In the genomic region with DNA sequence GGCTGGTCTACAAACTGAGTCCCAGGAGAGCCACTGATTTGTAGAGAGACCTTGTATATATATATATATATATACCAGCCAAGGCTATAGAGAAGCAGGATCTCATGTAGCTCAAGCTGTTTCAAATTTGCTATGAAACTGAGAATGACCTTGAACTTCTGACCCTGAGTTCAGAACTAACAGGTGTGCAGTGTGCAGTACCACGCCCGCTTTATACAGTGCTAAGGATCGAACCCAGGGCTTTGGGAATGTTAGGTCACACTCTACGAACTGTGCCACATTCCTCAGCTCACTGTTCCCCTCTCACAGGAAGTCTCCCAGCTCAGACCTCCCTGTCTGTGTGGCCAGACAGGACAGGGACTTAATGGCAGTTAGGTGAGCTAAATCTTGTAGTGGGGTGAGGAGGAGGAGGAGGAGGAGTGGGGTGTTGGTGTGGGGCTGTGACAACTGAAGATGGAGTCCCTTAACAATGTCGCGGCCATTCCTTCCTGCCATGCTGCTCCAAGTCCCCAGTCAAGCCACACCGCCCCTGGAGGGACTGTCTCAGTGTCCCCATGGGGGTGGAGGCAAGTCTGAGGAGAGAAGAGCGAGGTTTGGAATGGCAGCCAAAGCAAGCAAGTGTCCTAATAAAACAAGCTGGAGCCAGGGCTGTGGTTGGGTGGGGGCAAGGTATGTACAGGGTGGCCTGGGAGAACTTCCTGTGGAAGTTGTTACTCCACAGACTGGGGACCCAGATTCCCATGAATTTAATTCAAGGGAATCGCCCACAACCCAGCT, we compare ENCODE assay signal across 30 mouse cellular contexts. TPM values are rescaled to one million over a fixed set of nuclear protein-coding genes. Genes with fewer than 3 reads are reported as not detected.
DNase-seq lines count a peak whose midpoint lies in the region; ATAC-seq lines count a peak whose summit lies in the region.
"Had no signal": no experiment of that assay in that cellular context is flagged by ENCODE, and none has a peak within 500 bp of the region (broad histone marks: within the 10 kb centered on the region; RNA-seq: fewer than 3 reads in every experiment).

No protein-coding gene starts in this region.

- DNase-seq in 3134 (ENCODE audit: extremely low read depth, insufficient read length, low spot score) = peak; percentile 36
- peak; percentile 26 for DNase-seq in liver
- DNase-seq in left cerebral cortex, postnatal 25 days (ENCODE audit: low spot score in 2 of 2) = no peak
- DNase-seq in retina, embryonic 14.5 days (ENCODE audit: low spot score) = no peak
- DNase-seq: adrenal gland, adult 2 months; adrenal gland, postnatal 36 days; cerebellum, adult 8-10 months; cerebellum, postnatal 25 days; forebrain, postnatal 0 days; heart, postnatal 10 days; kidney, adult 11 months; kidney, postnatal 4 days; left cerebral cortex, postnatal 4 days; lung, embryonic 14.5 days; thymus, adult 2 months; thymus, postnatal 36 days had no signal

- H3K27me3 ChIP-seq in erythroblast, embryonic 14.5 days (ENCODE audit: control insufficient read depth) = peaks cover 9% of the 10 kb centered on the region
- H3K27me3 ChIP-seq in liver, embryonic 15.5 days = peaks cover 22% of the 10 kb centered on the region; the same call in 1 of the 2 replicates
- H3K27me3 ChIP-seq: hindbrain, embryonic 15.5 days; neural tube, embryonic 12.5 days had no signal

- no peak for ATAC-seq in erythroblast, adult 5-6 weeks (replicated peaks; ENCODE audit: low FRiP score, poor library complexity, severe bottlenecking)
- ATAC-seq in liver, embryonic 15.5 days (ENCODE audit: insufficient read depth) = no peak
- ATAC-seq in cerebellum, adult (ENCODE audit: insufficient number of reproducible peaks, low FRiP score, low TSS enrichment) = no peak
- ATAC-seq: activated CD4-positive, CD25-positive, alpha-beta regulatory T cell, adult 4 months; forebrain, postnatal 0 days; inflammation-experienced regulatory T-cells, adult 6 months had no signal

- no peaks in the 10 kb centered on the region for H3K9me3 ChIP-seq in erythroblast, embryonic 14.5 days (ENCODE audit: control insufficient read depth, low read length)
- H3K9me3 ChIP-seq in liver, embryonic 15.5 days (replicated peaks) = no peaks in the 10 kb centered on the region
- H3K9me3 ChIP-seq: heart, embryonic 12.5 days; hindbrain, embryonic 10.5 days; hindbrain, embryonic 15.5 days; neural tube, embryonic 12.5 days had no signal

- peak overlapping the region; percentile 85 for H3K27ac ChIP-seq in liver, embryonic 15.5 days (replicated peaks)
- H3K27ac ChIP-seq: hindbrain, embryonic 10.5 days; hindbrain, embryonic 15.5 days; kidney, postnatal 0 days; neural tube, embryonic 12.5 days had no signal

- peaks cover 74% of the 10 kb centered on the region for H3K4me1 ChIP-seq in erythroblast, embryonic 14.5 days (ENCODE audit: control insufficient read depth)
- peaks cover 68% of the 10 kb centered on the region for H3K4me1 ChIP-seq in liver, embryonic 15.5 days (replicated peaks)
- H3K4me1 ChIP-seq: hindbrain, embryonic 15.5 days had no signal

- peak overlapping the region; percentile 36 for H3K4me2 ChIP-seq in liver, embryonic 15.5 days
- H3K4me2 ChIP-seq: heart, embryonic 12.5 days; hindbrain, embryonic 15.5 days; lung, embryonic 14.5 days; midbrain, embryonic 11.5 days; neural tube, embryonic 12.5 days had no signal

- intact Hi-C loops in left cerebral cortex, postnatal 25 days (cut with DNase I) = no loop called here

- H3K9ac ChIP-seq in liver, embryonic 15.5 days = peak overlapping the region; percentile 51
- H3K9ac ChIP-seq: forebrain, postnatal 0 days; heart, embryonic 12.5 days; hindbrain, embryonic 15.5 days; lung, embryonic 14.5 days; neural tube, embryonic 12.5 days had no signal

- WGBS in liver, embryonic 15.5 days (ENCODE audit: insufficient replicate concordance) = 61% methylated on average over 9 of the region's 9 CpGs

- H3K4me3 ChIP-seq in erythroblast, embryonic 14.5 days (replicated peaks) = peak overlapping the region; percentile 14
- H3K4me3 ChIP-seq in liver, embryonic 15.5 days (replicated peaks) = no peak overlapping the region
- H3K4me3 ChIP-seq: heart, embryonic 12.5 days; hindbrain, embryonic 10.5 days; hindbrain, embryonic 15.5 days; myocyte; neural tube, embryonic 12.5 days had no signal

- peaks cover 63% of the 10 kb centered on the region for H3K36me3 ChIP-seq in erythroblast, embryonic 14.5 days (ENCODE audit: control insufficient read depth)
- peaks cover 10% of the 10 kb centered on the region for H3K36me3 ChIP-seq in liver, embryonic 15.5 days (replicated peaks)
- H3K36me3 ChIP-seq: heart, embryonic 12.5 days; hindbrain, embryonic 10.5 days; hindbrain, embryonic 15.5 days; neural tube, embryonic 12.5 days had no signal

RNA-seq across cellular contexts. Expression of a gene that starts 1.7 kb away (rescaled TPM):
- polyA plus RNA-seq in erythroblast, embryonic 14.5 days (2012) = 575 and 672 TPM in 2 replicates
- total RNA-seq in erythroblast, adult 5-6 weeks (2015; ENCODE audit: low replicate concordance) = 4,977 and 5,433 TPM in 2 replicates
- total RNA-seq in erythroblast, adult 5-6 weeks (2017; ENCODE audit: low replicate concordance) = 6,454 and 7,565 TPM in 2 replicates
- 1,073 and 1,204 TPM in 2 replicates for polyA plus RNA-seq in liver, embryonic 15.5 days (2015; fragmentation: Nextera tagmentation; extraction: Ambion mirVana)
- under 1 TPM; 0.62 to 0.73 TPM for total RNA-seq in left cerebral cortex, postnatal 25 days (2021)
- polyA plus RNA-seq: myocyte had no signal

RNA-seq across cellular contexts. Expression of a gene that starts 25.5 kb away (rescaled TPM):
- 1.8 and 2.1 TPM in 2 replicates for polyA plus RNA-seq in erythroblast, embryonic 14.5 days (2012)
- 3.1 TPM in 1 of 2 replicates, not detected in the other for total RNA-seq in erythroblast, adult 5-6 weeks (2015; ENCODE audit: low replicate concordance)
- total RNA-seq in erythroblast, adult 5-6 weeks (2017; ENCODE audit: low replicate concordance) = 2.7 and 7.5 TPM in 2 replicates
- polyA plus RNA-seq in liver, embryonic 15.5 days (2015; fragmentation: Nextera tagmentation; extraction: Ambion mirVana) = 2.2 and 2.4 TPM in 2 replicates
- total RNA-seq in left cerebral cortex, postnatal 25 days (2021) = 100 to 1,000 TPM; 441 to 469 TPM
- total RNA-seq: megakaryocyte progenitor cell, adult 5-6 weeks had no signal

RNA-seq across cellular contexts. Expression of a gene that starts 40.1 kb away (rescaled TPM):
- 579 and 725 TPM in 2 replicates for polyA plus RNA-seq in erythroblast, embryonic 14.5 days (2012)
- total RNA-seq in erythroblast, adult 5-6 weeks (2015; ENCODE audit: low replicate concordance) = 461 and 462 TPM in 2 replicates
- 236 and 290 TPM in 2 replicates for total RNA-seq in erythroblast, adult 5-6 weeks (2017; ENCODE audit: low replicate concordance)
- 451 and 525 TPM in 2 replicates for polyA plus RNA-seq in liver, embryonic 15.5 days (2015; fragmentation: Nextera tagmentation; extraction: Ambion mirVana)
- 10 to 100 TPM; 58.8 to 64.8 TPM for total RNA-seq in left cerebral cortex, postnatal 25 days (2021)

RNA-seq across cellular contexts. Expression of a gene that starts 48.1 kb away (rescaled TPM):
- polyA plus RNA-seq in erythroblast, embryonic 14.5 days (2012) = 10.3 and 12.3 TPM in 2 replicates
- total RNA-seq in erythroblast, adult 5-6 weeks (2015; ENCODE audit: low replicate concordance) = 19.0 and 22.8 TPM in 2 replicates
- 119 and 258 TPM in 2 replicates for total RNA-seq in erythroblast, adult 5-6 weeks (2017; ENCODE audit: low replicate concordance)
- 50.9 and 55.2 TPM in 2 replicates for polyA plus RNA-seq in liver, embryonic 15.5 days (2015; fragmentation: Nextera tagmentation; extraction: Ambion mirVana)
- total RNA-seq in left cerebral cortex, postnatal 25 days (2021) = 100 to 1,000 TPM; 123 to 127 TPM

Comparison
In these comparisons a context has a peak if more than half of its experiments do, and no peak if none do; other contexts are left out.
1. DNase-seq: peak in 3134 (single experiment) and liver (single experiment); none in left cerebral cortex, postnatal 25 days (0 of 2) and retina, embryonic 14.5 days (single experiment).
2. RNA of a gene that starts 1.7 kb away (total RNA-seq): 4,977 to 7,565 TPM in erythroblast, adult 5-6 weeks; 0.62 to 0.73 TPM in left cerebral cortex, postnatal 25 days; every median in the first group is over 1,000 times any median in the second.
3. RNA of a gene that starts 25.5 kb away (total RNA-seq): 441 to 469 TPM in left cerebral cortex, postnatal 25 days; 2.7 to 7.5 TPM in erythroblast, adult 5-6 weeks; every median in the first group is over 10 times any median in the second.